Mouse (Mus musculus) lung, postnatal 0 days (tissue): ENCODE measurements around the gene Akt2.

Experiments used
- CTCF ChIP-seq: IDR thresholded peaks from 2 replicates; pipeline ENCODE4 v1.5.1; 2016; ENCODE audit warnings: antibody characterized with exemption, mild to moderate bottlenecking
- EP300 ChIP-seq: IDR thresholded peaks from 2 replicates; pipeline ENCODE4 v1.6.1; 2016; ENCODE audit warnings: antibody characterized with exemption, mild to moderate bottlenecking, control low read depth

- TF ChIP-seq EP300 (no peak), CTCF (no peak)
Measured at GRCm38 (mm10) chr7:27610370-27610769, 19.0 kb downstream of the Akt2 start.
